Comparison of ENCODE assay signal across 9 mouse cellular contexts in the genomic region with DNA sequence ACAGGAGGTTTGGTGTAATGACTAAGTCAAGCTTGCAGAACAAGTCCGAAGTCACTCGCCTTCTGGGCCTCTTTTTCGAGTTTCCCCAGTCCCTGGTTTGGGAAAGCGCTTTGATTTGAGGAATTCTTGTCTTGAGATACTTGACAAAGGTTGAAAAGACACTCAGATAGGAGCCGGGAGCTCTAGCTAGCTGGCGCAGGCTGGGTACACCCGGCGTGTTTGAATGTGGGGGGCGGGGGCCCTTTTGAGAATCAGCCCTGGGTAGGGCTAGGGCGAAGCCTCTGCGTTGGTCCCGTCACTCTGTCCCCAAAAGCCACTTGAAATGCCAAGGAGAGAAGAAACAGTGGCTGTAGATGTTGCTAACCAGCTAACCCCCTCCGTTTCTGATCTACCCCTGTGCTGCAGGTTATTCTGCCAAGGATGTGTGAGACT.
DNase-seq lines count a peak whose midpoint lies in the region; ATAC-seq lines count a peak whose summit lies in the region.
"Had no signal": no experiment of that assay in that cellular context is flagged by ENCODE, and none has a peak within 500 bp of the region (broad histone marks: within the 10 kb centered on the region; RNA-seq: fewer than 3 reads in every experiment).

No protein-coding gene starts in this region.

- H3K9me3 ChIP-seq in heart, embryonic 13.5 days = no peaks in the 10 kb centered on the region
- H3K9me3 ChIP-seq in hindbrain, embryonic 13.5 days = no peaks in the 10 kb centered on the region
- no peaks in the 10 kb centered on the region for H3K9me3 ChIP-seq in midbrain, embryonic 14.5 days (ENCODE audit: control insufficient read depth, low read length)

- no peak for DNase-seq in heart, adult 9 months (ENCODE audit: low spot score in 2 of 2)
- peak; percentile 44 for DNase-seq in brain, adult 2 months (ENCODE audit: low read depth, low spot score)
- DNase-seq in midbrain, embryonic 14.5 days = peak; percentile 32
- no peak for DNase-seq in spleen, postnatal 36 days (ENCODE audit: low spot score in 2 of 2)
- no peak for DNase-seq in natural killer cell, adult 2 months (ENCODE audit: low spot score in 2 of 2)
- no peak for DNase-seq in layer of hippocampus, adult 9-10 months (ENCODE audit: low spot score)

- H3K27ac ChIP-seq in heart, embryonic 13.5 days (replicated peaks) = no peak overlapping the region
- peak overlapping the region; percentile 90 for H3K27ac ChIP-seq in hindbrain, embryonic 13.5 days
- peak overlapping the region; percentile 87 for H3K27ac ChIP-seq in midbrain, embryonic 14.5 days (replicated peaks; ENCODE audit: low read depth, low read length)

- H3K9ac ChIP-seq in heart, embryonic 13.5 days = peak overlapping the region; percentile 74
- H3K9ac ChIP-seq in hindbrain, embryonic 13.5 days = peak overlapping the region; percentile 81
- peak overlapping the region; percentile 70 for H3K9ac ChIP-seq in midbrain, embryonic 14.5 days (replicated peaks; ENCODE audit: low read length)

- ATAC-seq in heart, embryonic 13.5 days (ENCODE audit: extremely low read depth, insufficient number of reproducible peaks, low FRiP score, low TSS enrichment) = no peak
- ATAC-seq in hindbrain, embryonic 13.5 days (ENCODE audit: low FRiP score) = no peak
- no peak for ATAC-seq in midbrain, embryonic 14.5 days (ENCODE audit: low FRiP score, low TSS enrichment)

- WGBS in heart, embryonic 13.5 days = under 1% methylated on average over 13 of the region's 13 CpGs
- WGBS in hindbrain, embryonic 13.5 days = under 1% methylated on average over 13 of the region's 13 CpGs
- under 1% methylated on average over 13 of the region's 13 CpGs for WGBS in midbrain, embryonic 14.5 days

- H3K27me3 ChIP-seq in heart, embryonic 13.5 days (replicated peaks) = peaks cover 97% of the 10 kb centered on the region
- peaks cover 78% of the 10 kb centered on the region for H3K27me3 ChIP-seq in hindbrain, embryonic 13.5 days
- H3K27me3 ChIP-seq in midbrain, embryonic 14.5 days (ENCODE audit: control insufficient read depth, insufficient read depth, low read length) = peaks cover 73% of the 10 kb centered on the region

- peak overlapping the region; percentile 81 for H3K4me2 ChIP-seq in heart, embryonic 13.5 days
- H3K4me2 ChIP-seq in hindbrain, embryonic 13.5 days = peak overlapping the region; percentile 79
- H3K4me2 ChIP-seq in midbrain, embryonic 14.5 days (ENCODE audit: low read length) = peak overlapping the region; percentile 81

- H3K4me1 ChIP-seq in heart, embryonic 13.5 days = peaks cover 35% of the 10 kb centered on the region
- peaks cover 49% of the 10 kb centered on the region for H3K4me1 ChIP-seq in hindbrain, embryonic 13.5 days (replicated peaks)
- H3K4me1 ChIP-seq in midbrain, embryonic 14.5 days (ENCODE audit: control insufficient read depth, insufficient read depth, low read length) = peaks cover 21% of the 10 kb centered on the region; the same call in 1 of the 2 replicates

- H3K4me3 ChIP-seq in heart, embryonic 13.5 days = peak overlapping the region; percentile 62
- H3K4me3 ChIP-seq in hindbrain, embryonic 13.5 days = peak overlapping the region; percentile 68
- H3K4me3 ChIP-seq in midbrain, embryonic 14.5 days (replicated peaks; ENCODE audit: low read depth, low read length) = peak overlapping the region; percentile 67
- H3K4me3 ChIP-seq: myocyte had no signal

- no peaks in the 10 kb centered on the region for H3K36me3 ChIP-seq in heart, embryonic 13.5 days
- H3K36me3 ChIP-seq in hindbrain, embryonic 13.5 days = no peaks in the 10 kb centered on the region
- H3K36me3 ChIP-seq in midbrain, embryonic 14.5 days (ENCODE audit: control insufficient read depth, insufficient read depth, low read length) = no peaks in the 10 kb centered on the region

Comparison
In these comparisons a context has a peak if more than half of its experiments do, and no peak if none do; other contexts are left out.
1. DNase-seq: peak in brain, adult 2 months (single experiment) and midbrain, embryonic 14.5 days (single experiment); none in heart, adult 9 months (0 of 2), spleen, postnatal 36 days (0 of 2), natural killer cell, adult 2 months (0 of 2) and layer of hippocampus, adult 9-10 months (single experiment).
2. Peak in every context shown above with its lines, with median percentiles within 50 percentile points of each other: H3K4me2 ChIP-seq, H3K4me3 ChIP-seq and H3K9ac ChIP-seq.